Mouse (Mus musculus) induced T-regulatory cell, adult 2 months (primary cell): ENCODE measurements around the gene Vsx2.
A peak's percentile ranks its signal among the peaks of the same experiment; 100 is the strongest.

Experiments
- DNase-seq: peaks from one replicate; pipeline ENCODE4 v3.0.0-alpha.2; 2012; ENCODE audit warnings: low read depth

Gene Vsx2

DNA sequence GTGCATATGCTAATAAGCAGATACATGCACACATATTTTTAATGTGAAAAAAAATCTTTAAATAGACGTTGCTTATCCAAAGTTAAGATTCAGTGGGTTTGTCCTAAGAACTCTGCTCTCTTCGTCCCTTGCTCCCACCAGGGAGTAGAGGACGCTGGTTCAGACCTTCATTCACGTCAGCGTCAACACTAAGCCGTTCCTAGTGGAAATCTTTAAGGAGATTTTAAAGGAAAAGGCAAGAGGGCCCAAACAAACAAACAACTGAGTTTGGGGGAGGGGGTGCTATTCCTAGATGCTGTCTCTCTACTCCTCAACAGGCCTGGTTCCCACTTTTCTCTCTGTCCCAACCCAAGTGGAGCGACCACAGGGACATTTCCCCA, 2.8 kb downstream of the Vsx2 start:
- no peak for DNase-seq

DNA sequence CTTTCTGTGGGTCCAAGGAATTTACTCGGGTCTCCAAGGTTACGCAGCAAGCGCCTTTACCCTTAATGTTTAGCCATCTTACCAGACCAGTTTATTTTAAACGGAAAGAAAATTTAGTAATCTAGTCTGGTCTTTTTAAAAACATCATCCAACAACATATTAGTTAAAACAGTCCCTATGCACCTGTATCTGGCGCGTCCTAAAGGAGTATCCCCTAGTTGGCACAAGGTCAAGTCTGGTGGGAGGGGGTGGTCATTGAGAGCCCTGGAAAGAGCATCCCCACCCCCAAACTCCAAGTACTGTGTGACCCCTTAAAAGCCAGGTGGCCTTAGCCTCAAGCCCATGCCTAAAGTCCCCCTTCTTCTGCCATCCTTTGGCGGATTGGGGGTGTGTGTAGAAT, 3.5 kb downstream of the Vsx2 start:
- DNase-seq: no peak

DNA sequence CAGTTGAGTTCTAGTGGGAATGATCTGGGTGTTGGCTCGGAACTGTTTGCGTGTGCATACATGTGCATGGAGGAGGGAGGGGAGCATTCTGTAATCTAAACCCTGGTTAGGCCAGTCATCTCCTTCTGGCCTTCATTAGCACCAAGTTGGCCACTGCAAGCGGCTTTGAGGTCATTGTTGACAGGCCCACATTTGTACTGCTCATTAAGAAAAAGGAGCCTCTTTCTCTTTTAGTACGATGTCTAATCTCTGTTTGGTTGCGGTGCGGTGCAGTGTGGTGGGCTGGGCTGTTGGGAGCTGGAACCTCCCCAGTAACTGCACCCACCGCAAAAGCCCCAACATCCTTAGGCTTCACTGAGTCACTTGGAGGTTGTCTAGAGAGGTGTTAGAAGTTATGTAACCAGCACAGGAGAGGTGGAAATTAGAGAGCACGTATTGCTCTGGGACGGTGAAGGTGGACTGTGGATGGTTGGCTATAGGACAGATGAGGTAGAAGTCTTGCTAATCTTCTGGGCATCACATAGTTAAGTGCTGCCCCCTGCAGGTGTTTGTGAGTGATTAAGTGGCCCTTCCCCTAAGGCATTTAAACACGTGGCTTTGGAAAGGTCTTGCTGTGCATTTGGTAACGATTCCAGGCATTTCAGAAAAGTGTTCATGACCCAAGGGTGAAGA, 8.3 kb downstream of the Vsx2 start:
- no peak for DNase-seq

DNA sequence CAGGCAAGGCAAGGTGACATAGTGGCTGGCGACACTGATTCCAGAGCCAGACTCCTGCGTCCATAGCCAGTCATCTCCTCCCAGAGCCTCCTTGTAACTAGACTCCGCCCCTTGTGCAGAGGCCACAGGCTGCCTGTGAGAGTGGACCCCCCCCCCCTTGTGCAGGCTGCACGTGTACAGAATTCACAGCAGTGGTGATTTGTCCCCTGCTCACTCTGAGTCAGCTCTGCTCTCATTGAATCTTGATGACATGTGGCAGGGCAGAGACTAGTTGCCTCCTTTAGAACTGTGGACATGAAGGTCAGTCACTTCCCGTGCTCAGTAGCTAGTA, 8.8 kb downstream of the Vsx2 start:
- no peak for DNase-seq

DNA sequence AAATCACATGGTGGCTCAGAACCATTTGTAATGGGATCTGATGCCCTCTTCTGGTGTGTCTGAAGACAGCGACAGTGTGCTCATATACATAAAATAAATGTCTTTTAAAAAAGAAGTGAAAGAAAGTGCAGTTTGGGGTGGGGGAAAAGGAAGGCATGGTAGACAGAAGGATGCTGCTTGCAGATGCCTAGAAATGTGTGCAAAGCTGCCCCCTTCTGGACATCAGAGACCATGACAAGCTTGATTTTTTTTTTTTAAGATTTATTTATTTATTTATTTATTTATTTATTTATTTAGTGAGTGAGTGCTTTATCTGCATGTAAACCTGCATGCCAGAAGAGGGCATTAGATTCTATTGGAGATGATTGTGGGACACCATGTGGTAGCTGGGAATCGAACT, 11.7 kb downstream of the Vsx2 start:
- no peak for DNase-seq

DNA sequence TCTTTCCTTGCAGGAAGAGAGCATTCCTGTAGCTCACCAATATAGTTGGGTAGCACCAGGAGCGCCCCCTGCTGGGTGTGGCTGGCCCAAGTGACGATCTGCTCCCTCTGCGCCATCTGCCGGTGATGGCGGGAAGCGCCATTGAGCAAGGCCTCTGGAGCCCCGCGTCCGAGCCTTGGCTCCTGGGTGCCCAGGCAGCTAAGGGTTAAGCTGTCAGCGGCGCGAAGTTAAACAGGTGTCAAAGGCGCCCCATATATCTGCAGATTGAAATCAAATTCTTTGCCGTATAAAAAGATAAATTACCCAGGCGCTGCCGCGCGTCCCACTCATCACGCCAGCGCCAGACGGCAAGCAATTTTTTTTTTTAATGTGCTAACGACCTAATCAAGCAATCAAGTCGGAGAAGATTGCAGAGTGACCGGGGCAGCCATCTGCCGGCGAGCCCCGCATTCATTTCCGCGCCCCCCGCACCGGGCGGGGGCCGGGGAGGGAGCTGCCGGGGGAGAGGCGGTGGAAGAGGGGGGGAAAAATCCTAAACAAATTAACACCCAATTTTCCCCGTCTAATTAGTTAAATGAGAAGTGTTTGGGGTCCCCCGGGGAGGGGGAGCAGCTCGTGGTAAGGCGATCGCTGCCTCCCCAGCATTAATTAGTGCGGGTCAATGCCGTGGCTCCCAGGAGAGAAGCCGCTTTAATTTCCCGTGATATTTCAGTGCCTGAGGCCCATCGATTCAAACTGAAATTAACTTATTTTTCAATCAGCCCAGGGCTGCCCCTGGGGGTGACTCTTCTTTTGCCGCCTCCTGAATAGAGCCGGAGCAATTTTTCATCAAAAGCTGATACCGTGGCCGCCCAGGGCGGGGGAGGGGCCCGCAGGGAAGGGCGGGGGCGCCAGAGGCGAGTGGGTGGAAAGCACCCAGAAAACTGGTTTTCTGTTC, 20.5 kb downstream of the Vsx2 start:
- DNase-seq: peak; percentile 94

DNA sequence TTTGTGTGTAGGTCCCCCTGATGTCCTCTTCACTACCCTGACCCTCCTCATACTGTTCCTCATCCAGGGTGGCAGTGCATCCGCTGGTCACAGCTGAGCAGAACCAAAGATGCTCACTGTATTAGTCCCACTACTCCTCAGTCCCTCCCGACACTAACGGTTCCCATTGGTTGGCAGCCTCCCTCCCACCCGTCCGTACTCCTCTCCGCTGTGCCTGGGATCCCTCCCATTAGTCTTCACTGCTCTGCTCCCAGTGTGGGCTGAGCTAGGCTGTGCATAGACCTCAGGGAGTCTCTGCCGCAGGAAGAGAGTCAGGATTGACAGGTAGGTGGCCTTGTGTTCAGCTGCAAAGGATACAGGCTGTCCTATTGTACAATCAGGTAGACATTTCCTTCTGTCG, 28.8 kb downstream of the Vsx2 start:
- no peak for DNase-seq

DNA sequence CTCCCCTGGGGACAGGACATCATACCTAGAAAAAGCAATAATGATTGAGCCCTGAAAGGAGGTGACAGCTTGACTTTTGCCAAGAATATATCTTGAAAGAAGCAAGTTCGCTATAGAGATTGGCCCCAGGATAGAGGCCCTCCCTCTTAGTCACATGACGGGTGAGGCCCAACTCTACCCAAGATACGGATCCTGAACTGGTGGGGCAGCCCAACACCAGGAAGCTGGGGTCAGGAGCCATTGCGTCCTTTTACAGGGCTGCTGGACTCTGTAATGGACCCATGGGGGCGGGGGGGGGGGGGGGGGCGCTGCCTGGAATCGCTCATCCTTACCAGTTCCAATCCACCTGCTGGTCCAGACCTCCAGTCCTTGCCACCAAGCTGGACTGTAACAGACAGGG, 34.4 kb downstream of the Vsx2 start:
- no peak for DNase-seq

DNA sequence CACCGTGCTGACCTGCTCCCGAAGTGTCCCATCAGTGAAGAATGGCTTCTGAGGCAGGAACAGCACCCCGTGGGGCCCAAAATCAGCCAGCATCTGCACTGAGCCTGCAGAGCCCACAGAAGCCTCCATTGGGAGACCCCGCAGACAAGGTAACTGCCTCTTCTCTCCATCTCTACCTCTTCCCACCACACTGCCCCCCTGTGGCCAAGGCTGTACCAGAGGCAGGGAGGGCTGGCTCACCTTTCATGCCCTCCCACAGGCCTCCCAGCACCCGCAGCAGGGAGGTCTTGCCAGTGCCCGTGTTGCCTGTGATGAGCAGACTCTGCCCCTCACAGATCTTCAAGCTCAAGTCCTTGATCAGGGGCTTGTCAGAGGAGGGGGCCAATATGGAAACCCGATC, 36.3 kb downstream of the Vsx2 start:
- peak; percentile 34 for DNase-seq

DNA sequence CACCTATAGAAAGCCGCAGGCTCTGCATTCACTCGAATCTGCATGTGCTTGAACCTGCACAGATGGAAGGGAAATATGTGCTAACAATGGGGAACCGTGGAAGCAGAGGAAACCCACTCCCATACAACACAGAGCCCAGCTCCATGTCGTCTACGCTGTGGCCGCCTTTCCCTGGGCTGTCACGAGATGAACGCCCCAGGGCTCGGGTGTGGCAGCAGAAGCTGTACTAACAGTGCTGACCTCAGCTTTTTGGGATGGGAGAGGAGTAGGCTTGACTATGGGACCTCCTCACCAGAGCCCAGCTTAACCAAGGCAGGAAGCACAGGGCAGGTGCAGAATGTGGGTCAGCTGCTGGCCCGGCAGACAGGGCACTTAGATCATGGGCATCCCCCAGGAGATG, 42.2 kb downstream of the Vsx2 start:
- DNase-seq: no peak

DNA sequence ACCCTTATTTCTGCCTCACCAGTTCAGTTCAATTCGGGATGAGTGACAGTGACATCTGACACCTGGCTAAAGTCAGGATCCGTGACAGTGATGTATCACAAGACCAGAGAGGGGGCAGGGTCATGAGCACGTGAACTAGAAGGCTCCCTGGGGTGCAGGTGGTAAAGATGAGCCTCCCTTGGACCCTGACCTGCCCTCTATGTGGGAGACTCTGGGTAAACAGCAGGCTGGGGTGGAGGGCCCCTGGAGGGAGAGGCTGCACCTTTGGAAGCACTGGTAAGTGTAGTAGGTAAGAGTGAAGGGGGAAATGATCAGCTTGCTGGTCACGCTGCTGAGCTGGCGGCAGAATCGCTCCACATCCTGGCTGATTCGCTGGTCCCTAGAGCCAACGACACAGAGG, 43.0 kb downstream of the Vsx2 start:
- DNase-seq: no peak

DNA sequence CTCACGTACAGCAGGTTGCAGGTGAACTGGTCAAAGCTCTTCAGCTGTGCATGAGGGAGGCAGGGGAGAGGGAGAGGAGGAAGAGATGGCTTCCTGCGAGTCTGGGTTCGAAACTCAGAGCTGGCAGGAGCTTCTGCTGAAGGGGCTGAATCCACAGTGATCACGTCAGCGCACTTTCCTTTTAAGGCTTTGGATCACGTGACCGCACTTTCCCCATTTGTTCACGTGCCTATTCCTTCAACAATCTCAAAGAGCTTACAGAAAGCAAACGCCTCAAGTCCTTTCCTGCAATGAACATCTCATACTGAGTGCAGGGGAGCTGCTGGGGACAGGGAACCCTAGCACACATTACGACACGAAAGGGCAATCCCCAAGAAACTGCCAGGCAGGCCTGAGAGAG, 44.4 kb downstream of the Vsx2 start:
- no peak for DNase-seq

DNA sequence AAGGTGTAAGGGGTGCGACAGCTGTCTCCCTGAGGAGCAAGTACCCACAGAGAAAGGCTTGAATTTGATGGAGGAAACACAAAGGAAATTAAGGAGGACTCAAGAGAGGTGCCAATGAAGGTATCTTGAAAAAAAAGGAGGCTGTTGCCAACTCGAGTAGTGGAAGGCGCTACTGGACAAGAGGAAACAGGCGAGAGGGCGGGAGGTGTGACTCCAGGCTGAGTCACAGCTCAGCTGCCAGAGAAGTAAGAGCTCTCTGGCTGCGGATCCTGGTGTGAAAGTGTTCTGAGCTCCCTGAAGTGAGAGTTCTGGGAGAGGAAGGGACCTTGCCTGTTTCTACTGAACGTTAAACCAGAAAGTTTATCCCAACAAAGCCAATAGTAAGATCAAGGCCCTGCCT, 45.0 kb downstream of the Vsx2 start:
- no peak for DNase-seq

DNA sequence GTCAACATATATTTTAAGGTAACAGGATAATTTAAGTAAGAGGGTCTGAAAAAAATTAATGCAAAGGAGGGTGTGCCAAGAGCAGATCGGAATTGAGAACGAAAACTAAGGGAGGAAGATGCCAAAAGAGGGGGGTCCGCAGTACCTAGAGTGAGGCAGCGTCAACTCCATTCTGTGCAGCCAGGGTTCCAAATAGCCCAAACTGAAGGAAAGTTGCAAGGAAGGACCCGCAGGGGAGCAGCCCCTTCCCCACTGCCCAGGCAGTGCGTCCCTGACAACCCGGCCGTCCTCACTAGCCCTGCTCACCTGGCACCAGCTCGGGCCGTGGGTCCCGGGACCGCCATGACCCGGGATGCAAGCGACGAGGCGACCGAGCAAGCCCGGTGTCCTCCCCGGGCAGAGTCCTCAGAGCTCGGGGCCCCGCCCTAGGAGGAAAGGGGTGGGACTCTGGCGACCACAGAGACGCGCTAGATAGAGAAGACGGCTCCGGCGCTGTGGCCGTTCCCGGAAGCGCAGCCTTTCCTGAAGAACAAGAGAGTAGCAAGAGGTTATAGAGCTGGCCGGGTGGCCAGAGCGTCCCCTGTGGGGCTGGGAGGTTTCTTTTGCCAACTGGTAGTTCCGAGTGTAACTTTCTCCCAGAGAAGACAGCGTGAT, 47.5 kb downstream of the Vsx2 start, which contains the start of gene Abcd4:
Abcd4 (minus strand) TSS at position 437 of the 654 bp plus-strand sequence.
- peak; percentile 93 for DNase-seq

DNA sequence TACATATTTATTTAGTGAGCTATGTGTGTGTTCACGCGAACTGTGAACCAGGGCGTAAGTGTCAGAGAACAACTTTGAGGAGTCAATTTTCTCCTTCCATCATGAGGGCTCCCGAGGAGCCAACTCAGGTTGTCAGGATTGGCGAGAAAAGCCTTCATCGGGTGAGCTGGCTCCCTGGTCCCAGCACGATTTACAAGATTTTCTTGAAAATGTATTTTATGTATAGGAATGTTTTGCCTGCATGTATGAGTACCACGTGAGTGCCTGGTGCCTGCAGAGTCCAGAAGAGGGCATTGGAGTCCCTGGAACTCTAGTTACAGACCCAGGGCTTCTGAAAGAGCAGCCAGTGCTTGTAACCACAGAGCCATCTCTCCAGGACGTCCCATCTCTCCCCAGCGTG, 48.1 kb downstream of the Vsx2 start:
- no peak for DNase-seq

DNA sequence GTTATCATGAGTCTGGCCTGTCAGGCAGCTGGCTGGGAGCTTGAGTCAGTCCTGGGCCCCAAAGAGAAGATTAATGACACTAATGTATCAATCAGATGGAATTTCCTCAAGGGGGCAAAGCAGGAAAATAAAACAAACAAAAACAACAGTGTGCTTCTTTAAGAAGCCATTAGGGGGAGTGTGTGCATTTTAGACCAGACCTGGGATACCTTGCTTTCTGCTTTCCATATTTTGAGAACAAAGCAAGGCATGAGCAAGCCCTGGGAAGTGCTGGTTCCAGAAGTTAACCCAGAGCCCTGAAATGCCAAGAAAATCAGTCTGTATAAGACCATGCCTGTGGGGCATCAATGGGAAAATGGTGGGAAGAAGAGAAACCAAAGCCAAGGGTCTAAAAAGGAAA, 51.4 kb downstream of the Vsx2 start:
- peak; percentile 38 for DNase-seq

DNA sequence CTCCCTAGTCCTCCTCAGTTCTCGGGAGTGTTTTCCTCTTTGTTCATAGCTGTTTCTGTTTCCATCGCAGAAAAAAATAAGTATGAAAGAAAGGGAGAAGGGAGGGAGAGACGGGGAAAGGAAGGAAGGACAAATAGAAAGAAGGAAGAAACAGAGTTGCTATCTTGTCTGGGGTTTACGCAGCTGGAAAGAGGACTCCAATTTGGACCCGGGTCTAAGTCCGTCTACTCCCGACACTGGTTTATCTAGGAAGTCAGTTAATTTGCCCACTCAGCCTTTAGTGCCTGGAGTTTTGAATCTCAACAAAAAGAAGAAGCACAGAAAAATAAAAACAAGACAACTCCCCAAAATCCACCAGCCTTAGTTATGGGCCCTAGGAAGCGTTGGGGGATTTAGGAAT, 55.0 kb downstream of the Vsx2 start:
- no peak for DNase-seq

DNA sequence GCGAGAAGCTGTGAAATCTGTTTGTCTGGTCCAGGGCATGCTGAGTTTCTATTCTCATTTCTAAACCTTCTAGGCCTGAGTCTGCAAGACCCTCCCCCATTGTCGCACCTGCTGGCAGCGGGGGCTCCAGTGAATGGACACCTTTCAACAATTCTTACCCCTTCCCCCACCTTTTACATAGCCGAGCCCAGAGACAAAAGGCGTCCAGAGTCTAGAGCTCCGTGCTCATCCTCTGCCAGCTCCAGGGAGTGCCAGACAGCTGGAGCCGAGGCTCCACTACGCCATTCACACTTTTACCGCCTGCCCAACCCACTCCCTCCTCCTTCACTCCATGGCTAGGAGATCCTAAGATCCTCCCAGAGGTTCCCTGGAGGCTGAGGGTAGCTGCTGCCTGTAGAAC, 55.6 kb downstream of the Vsx2 start:
- no peak for DNase-seq

DNA sequence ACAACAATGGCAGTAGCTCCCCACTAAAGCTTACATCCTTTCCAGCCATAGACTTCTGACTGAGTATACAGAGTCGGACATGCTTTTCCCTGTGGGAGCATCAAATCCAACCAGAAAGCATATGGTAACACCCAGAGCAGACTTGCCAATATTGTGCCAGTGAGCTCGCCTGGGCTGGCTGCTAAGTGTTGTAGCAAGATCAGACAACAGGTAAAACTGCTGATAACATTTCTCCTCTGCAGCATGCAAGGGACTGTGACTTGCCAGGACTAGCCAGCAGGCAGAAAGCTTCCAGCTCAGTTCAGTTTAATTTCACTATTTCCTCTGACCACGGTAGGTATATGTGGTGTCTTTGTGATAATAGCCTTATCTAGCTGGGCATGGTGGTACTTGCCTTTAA, 62.3 kb downstream of the Vsx2 start:
- no peak for DNase-seq

DNA sequence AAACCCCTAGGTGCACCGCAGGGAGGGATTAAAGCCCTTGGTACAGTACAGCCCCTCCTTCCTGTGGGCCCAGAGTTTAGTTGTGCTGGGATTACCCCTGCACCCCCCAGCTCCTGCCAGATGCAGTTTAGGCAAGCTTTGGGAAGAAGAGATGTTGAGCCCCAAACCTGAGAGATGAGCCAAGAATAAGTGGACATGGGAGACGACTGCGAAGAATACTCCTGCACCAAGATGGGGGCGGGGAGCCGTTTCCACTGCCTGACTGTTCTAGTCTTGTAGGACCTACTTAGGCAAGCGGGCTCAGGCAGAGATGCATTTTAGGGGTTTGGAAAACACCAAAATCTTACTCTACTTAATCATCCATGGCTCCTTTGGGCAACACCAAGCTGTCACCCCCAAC, 70.7 kb downstream of the Vsx2 start:
- no peak for DNase-seq

DNA sequence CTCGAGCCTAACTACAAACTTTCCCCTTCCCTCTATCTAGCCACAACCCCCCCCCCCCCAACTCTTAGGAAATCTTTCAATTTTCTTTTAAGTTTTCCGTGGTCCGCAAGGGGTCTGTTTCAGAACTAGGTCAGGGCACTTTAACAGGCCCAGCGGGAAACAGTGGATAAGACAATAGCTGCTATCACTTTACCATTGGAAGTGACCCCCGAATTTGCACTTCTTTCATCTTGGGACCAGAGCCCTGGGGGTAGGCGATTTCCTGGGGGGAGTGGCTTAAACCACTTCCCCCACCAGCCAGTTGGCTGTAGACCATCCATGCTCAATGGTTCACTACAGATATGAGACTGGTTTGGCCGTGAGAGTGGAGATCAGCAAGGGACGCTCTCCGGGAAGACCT, 71.1 kb downstream of the Vsx2 start, which contains the start of gene Vrtn:
Vrtn (plus strand) TSS at position 366 of the 400 bp plus-strand sequence.
- DNase-seq: no peak
